Mouse (Mus musculus) lung, postnatal 0 days (tissue): ENCODE data around the gene Prrc2a.

Experiments used
- CTCF ChIP-seq: IDR thresholded peaks from 2 replicates; pipeline ENCODE4 v1.5.1; 2016; ENCODE audit warnings: antibody characterized with exemption, mild to moderate bottlenecking
- EP300 ChIP-seq: IDR thresholded peaks from 2 replicates; pipeline ENCODE4 v1.6.1; 2016; ENCODE audit warnings: antibody characterized with exemption, mild to moderate bottlenecking, control low read depth

- TF ChIP-seq CTCF = no peak
- no peak for TF ChIP-seq EP300
Observed at GRCm38 (mm10) chr17:35133517-35133916, 31.2 kb downstream of the Prrc2a start.
